Mouse (Mus musculus) liver, adult 2 months (tissue): ENCODE data around the gene Clcn3.

Experiments
- CTCF ChIP-seq: fragments of 200-500 bp; IDR thresholded peaks from 2 replicates; pipeline ENCODE4 v1.5.1; 2011; ENCODE audit warnings: low read depth, low read length, control low read depth
- POLR2A ChIP-seq: fragments of 200-500 bp; IDR thresholded peaks from 2 replicates; pipeline ENCODE4 v1.6.1; 2011; ENCODE audit warnings: low read length, control low read depth; ENCODE audit not compliant: insufficient read depth; ENCODE audit errors: extremely low read depth

GRCm38 (mm10) chr8:60965741-60966140 lies 17.4 kb downstream of the Clcn3 start:
- no peak for TF ChIP-seq POLR2A
- no peak for TF ChIP-seq CTCF
